Mouse (Mus musculus) spleen, adult 12 weeks (tissue): ENCODE results near the gene Slc16a12.

Source experiments
- DNase-seq: peaks from one replicate; pipeline ENCODE4 v3.0.0; 2022; ENCODE audit warnings: low spot score

The Slc16a12 gene

GRCm38 (mm10) chr19:34726254-34726962 lies 20.7 kb downstream of the Slc16a12 start:
- DNase-seq: no peak

DNA sequence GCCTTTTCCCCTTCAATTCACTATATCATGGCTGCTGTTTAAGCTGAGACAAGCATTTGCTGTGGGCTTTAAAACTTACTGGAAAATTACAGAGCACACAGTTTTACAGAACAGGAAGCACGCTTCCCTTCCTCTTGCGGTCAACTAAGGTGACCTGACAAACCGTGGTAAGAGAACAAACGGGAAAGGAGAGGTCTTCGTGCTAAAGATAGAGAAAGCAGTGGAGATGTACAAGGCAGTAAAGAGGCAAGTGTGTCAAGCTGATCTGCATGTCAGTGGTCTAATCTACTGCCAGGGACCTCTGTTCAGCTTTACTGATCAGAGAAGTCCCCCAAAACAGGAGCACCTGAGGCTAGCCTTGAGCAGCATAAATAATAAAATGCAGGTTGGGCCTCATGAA lies 21.7 kb downstream of the Slc16a12 start:
- DNase-seq: no peak

DNA sequence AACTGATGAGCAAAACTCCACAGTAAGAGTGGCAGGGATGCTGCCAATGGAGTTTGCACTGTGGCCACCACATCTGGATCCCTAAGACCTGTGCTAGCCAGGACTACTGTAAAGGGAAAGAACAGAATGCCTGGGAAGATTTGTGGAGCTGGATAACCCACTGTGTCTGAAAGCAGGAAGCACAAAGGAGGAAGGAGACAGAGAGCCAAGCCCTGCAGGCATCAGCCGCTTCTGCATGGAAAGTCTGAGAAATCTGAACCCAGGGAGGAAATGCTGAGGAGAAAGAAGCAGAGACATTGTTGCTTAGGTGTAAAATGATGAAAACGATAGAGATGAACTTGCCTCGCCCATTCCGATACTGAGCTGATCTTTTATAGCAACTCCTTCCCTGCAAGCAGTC lies 22.5 kb downstream of the Slc16a12 start:
- no peak for DNase-seq

DNA sequence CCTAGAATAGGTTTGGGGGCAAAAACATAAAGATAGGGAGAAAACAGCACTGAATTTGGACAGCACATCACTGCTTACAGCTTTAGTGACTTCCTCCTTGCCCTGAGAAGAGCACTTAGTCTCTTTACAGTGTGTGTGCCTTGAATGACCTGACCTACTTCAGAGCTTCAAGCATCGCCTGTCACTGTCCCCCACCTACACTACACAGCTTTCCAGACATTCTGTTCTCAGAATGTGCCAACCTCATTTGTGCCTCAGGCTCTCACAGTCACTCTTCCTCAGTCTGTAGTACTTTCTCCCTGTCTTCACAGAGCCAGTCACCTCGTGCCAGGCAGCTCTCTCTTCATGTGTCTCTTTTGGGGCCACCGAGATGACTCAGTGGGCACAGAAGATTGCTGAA lies 24.5 kb downstream of the Slc16a12 start:
- DNase-seq: no peak

GRCm38 (mm10) chr19:34720130-34720529 lies 27.0 kb downstream of the Slc16a12 start:
- DNase-seq: no peak

- DNase-seq: no peak
Observed at GRCm38 (mm10) chr19:34718963-34719362, 28.1 kb downstream of the Slc16a12 start.

DNA sequence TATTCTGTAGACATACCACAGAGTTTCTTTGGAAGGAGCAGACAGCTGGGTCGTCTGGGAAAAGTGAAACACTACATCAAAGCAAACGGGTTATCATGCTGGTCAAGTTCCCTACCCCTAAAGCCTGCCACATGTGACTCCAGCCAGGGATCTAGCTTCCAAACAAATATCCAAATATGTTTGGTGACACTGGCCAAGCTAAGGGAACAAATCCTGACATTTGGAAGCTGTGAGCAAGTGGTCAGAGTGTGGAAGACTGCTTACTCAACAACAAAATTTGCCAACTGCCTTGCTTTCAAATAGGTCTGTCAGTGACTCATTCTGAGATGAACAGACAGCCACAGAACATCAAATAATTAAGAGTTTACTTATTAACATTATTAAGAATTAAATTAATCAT lies 28.6 kb downstream of the Slc16a12 start:
- no peak for DNase-seq

- no peak for DNase-seq
Observed at GRCm38 (mm10) chr19:34715895-34716294, 31.2 kb downstream of the Slc16a12 start.

DNA sequence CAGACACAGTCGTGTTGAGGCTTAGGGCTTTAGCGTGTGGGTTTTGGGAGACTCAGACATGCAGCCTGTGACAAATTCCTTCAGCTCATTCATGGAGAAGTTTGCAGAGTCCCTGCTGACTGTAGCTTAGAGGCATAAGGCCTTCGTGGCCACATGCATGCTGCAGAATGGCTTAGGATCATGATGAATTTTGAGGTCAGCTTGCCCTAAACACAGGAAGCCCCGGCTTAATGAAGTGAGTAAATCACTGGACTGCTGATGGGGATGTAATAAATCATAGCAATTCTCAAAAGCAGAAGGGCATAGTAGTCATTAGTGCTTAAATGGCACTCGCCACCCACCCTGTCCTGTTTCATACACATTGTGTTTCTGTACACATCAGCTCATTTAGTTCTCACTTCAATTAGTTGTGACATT lies 32.8 kb downstream of the Slc16a12 start:
- DNase-seq: no peak

- no peak for DNase-seq
Observed at GRCm38 (mm10) chr19:34712050-34712449, 35.0 kb downstream of the Slc16a12 start.

GRCm38 (mm10) chr19:34708221-34708620 lies 38.9 kb downstream of the Slc16a12 start:
- no peak for DNase-seq

DNA sequence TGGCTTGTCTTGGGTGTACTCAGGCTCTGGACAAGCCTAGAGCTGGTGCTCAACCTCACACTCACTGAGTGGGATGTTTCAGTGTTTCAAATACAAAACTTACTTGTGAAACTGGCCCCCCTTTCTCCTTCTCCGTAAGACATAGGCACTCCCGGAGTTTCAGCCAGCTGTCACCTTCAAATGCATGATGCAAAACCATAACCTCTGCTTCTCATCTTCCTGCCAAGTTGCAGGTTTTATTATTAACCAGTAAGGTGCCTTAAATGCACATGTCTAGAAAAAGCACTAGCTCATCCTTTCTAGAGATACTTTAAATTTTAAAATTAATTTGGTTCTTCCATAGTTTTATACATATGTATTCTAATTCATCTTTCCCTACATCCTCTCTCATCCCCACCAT lies 39.5 kb downstream of the Slc16a12 start:
- DNase-seq: no peak

- no peak for DNase-seq
Observed at GRCm38 (mm10) chr19:34706261-34706660, 40.8 kb downstream of the Slc16a12 start.

GRCm38 (mm10) chr19:34705141-34705540 lies 41.9 kb downstream of the Slc16a12 start:
- no peak for DNase-seq

DNA sequence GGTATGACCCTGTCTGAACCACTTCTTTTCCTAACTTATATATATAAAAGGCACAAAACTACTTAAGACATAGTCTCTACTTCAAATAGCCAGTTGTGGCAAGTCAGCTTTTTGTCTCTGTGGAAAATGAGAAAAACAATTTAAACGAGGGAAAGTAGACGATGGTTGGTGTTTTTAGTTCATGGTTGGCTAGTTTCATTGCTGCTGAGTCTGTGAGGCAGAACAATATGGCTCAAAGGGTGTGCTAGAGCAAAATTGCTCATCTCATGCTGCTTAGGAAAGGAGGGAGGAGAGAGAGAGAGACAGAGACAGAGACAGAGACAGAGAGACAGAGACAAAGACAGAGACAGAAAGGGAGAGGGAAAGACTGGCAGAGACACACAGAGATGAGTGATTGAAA lies 47.8 kb downstream of the Slc16a12 start:
- no peak for DNase-seq

DNA sequence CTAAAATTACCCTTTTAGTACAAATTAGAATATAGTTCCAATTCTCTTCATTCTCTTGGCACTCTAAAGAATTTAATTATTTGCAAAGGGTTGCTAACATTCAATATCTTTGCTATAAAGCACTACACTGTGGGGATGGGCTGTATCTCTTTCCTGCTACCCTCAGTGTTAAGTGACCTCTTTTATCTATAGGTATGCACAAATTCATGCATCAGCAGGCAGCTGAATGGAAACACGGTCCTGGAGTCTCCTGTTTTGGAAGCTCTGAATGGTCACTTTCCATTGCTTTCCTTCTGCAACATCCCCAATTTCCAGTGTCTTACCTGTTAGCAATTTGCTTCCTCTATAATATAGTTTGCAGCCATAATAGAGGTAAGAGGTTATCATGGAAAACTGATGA lies 48.2 kb downstream of the Slc16a12 start:
- no peak for DNase-seq

DNA sequence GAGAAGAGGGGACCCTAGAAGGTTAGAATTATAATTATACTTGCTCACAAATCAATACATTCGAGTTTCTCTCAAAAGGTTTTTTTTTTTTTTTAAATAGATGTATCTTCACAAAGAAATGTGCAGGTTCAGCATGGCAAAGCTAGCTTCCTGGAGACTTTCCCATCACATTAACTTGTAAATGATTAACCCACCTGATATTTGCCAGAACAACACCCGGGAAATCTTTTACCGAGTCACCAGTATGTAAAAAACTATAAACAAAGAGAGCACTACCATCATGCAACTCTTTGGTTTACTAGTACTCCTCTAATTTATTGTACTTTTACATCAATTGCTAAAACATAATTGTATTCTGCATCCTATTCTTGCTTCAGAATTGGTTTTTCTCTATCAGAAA lies 48.7 kb downstream of the Slc16a12 start:
- DNase-seq: no peak

GRCm38 (mm10) chr19:34697461-34697860 lies 49.6 kb downstream of the Slc16a12 start:
- DNase-seq: no peak

DNA sequence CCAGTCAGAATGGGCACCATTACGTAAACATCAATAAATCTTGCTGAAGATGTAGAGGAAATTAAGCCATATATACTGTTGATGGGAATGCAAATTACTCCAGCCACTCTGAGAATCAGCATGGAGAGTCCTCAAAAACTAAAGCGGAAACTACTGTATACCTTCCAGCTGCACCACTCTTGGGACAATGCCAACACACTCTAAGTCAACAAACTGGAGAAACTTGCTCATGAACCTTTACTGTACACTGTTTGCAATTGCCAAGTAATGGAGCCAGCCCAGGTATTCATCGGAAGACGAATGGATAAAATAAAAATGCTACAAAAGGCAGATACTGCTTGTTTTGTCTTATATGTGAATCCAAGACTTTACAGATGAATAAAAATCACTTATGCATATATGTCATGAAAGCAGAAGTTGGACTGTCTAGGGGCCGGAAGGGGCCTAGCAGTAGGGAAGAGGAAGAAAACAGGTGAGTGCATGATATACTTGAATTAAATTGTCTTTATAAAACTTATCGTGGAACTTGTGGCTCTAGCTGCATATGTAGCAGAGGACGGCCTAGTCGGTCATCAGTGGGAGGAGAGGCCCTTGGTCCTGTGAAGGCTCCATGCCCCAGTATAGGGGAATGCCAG lies 50.6 kb downstream of the Slc16a12 start:
- DNase-seq: no peak

DNA sequence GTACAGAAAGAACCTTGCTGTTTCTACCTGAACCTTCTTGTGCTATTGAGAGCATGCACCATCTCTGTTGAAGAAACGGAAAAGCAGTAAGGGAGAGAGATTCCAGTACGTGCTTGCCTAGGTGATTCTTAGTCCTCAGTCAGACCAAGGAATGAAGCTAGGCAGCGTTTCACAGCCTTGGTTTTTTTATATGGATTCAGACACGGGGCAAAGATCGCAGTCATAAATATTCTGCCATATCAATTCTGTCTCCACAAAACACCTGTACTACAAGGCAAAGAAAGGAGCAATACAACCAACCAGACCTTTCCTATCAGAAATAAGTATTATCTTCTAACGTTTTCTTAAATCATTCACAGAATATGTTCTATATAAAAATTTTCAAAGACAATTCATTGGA lies 55.7 kb downstream of the Slc16a12 start:
- DNase-seq: no peak

DNA sequence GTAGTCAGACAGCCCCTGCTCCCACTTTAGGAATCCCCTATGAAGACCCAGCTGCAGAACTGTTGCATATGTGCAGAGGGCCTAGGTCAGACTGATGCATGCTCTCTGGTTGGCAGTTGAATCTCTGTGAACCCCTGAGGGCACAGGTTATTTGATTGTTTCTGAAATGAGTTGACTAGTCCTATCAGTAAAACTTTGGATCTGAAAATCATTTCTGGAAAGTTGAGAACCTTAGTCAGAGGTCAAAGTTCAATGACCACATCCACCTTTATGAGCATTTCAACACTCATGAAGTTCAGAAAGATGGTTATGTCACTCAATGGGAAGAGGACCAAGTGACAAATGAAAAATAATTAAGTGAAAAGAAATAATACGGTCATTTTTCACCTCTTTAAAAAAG lies 61.6 kb downstream of the Slc16a12 start:
- DNase-seq: no peak

DNA sequence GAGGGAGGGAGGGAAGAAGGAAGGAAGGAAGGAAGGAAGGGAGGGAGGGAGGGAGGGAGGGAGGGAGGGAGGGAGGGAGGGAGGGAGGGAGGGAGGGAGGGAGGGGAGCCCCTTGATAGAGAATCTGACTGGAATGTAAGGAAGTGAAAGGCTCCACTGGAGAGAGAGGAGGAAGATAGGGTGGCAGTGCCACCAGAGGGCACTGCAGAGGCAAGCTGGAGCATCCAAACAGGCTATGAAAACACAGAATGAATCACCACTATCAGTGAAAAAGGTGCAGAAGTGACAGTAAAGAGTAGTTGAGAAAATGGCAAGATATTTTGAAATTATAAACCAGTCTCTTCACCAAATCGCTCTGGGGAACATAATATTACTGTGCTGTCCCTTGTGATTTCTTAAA lies 62.2 kb downstream of the Slc16a12 start:
- DNase-seq: no peak

DNA sequence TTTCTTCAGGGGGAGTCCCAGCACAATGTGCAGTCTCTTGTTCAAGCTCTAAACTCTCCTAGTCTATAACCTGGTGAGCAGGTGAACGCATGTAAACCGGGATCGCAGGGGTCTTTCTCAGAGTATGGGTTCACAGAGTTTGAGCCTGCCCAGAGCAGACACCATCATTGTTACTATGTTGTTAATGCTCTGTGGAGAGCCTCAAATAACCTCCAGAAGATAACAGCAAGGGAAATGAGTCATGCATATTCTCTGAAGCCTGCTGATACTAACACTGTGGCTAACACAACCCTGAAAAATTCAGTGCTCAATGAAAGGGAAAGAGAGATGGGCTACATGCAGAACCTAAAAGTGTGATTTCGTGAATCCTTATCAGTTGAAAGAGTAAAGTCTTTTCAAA lies 68.7 kb downstream of the Slc16a12 start:
- DNase-seq: no peak

- DNase-seq: no peak
Observed at GRCm38 (mm10) chr19:34673476-34673875, 73.6 kb downstream of the Slc16a12 start.
